Mouse (Mus musculus) liver, embryonic 12.5 days (tissue): ENCODE data around the gene Cdh12. TPM values are rescaled to one million over a fixed set of nuclear protein-coding genes. Genes with fewer than 3 reads are reported as not detected.
"Not testable (repeated sequence)": the region's sequence is repeated elsewhere in the genome, so short reads cannot be mapped to it uniquely, and the experiment has no call there.

Experiments
- ATAC-seq: fragments of 200-750 bp; cut with Nextera tagmentation; 2 replicates; pipeline ENCODE4 v1.8.0; 2017; ENCODE audit warnings: moderate number of reproducible peaks, mild to moderate bottlenecking, moderate library complexity
- H3K27ac ChIP-seq: fragments of 300-500 bp; sonication (generic); 2 replicates; pipeline ENCODE4 v1.5.1; 2016; ENCODE audit warnings: mild to moderate bottlenecking
- H3K27me3 ChIP-seq: fragments of 300-500 bp; sonication (generic); replicated peaks from 2 replicates; pipeline ENCODE4 v1.6.1; 2016; ENCODE audit warnings: mild to moderate bottlenecking, moderate library complexity
- H3K36me3 ChIP-seq: fragments of 300-500 bp; sonication (generic); 2 replicates; pipeline ENCODE4 v1.6.1; 2016; ENCODE audit warnings: mild to moderate bottlenecking, moderate library complexity
- H3K4me1 ChIP-seq: fragments of 300-500 bp; sonication (generic); 2 replicates; pipeline ENCODE4 v1.6.1; 2016
- H3K4me2 ChIP-seq: fragments of 300-500 bp; sonication (generic); 2 replicates; pipeline ENCODE4 v1.6.1; 2016; ENCODE audit warnings: mild to moderate bottlenecking, moderate library complexity
- H3K4me3 ChIP-seq: fragments of 300-500 bp; sonication (generic); 2 replicates; pipeline ENCODE4 v1.5.1; 2016; ENCODE audit warnings: mild to moderate bottlenecking, moderate library complexity
- H3K9ac ChIP-seq: fragments of 300-500 bp; sonication (generic); 2 replicates; pipeline ENCODE4 v1.6.1; 2016; ENCODE audit warnings: mild to moderate bottlenecking, moderate library complexity
- H3K9me3 ChIP-seq: fragments of 300-500 bp; sonication (generic); replicated peaks from 2 replicates; pipeline ENCODE4 v1.6.1; 2016; ENCODE audit warnings: mild to moderate bottlenecking, moderate library complexity
- WGBS: fragments of 180-500 bp; shearing (Covaris S2); methylation state at CpG from one replicate; pipeline ENCODE4 v1.1.7; 2016; ENCODE audit not compliant: insufficient replicate concordance; 5-methylcytosine and 5-hydroxymethylcytosine counted together
- polyA plus RNA-seq: library from polyadenylated mRNA; unstranded; fragments of >200 nt; fragmentation: Nextera tagmentation; extraction: Ambion mirVana; gene quantifications from 2 replicates; pipeline ENCODE4 v1.2.1, GENCODE M21; 2016

Cdh12 gene
- polyA plus RNA-seq, 1 experiment from 2014 or later, result not detected

DNA sequence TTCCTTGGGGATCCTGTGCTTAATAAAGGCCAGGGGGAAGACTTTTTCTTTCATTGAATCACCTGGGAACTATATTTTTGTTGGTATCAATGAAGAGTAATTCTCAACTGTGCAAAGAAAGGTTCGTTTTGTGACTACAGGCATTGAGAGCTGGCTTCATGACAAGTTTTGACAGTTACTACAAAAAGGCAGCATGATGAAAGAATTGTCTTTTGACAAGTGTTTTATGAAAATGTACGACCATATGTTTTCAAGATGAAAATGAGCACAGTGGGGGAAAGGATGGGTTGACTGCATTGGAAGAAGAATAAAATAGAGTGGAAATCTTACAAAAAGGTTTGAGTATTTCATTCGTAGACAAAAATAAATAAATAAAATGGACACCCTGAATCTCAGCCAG, 866.4 kb downstream of the Cdh12 start:
- no peak overlapping the region for H3K9ac ChIP-seq
- no peaks in the 10 kb centered on the region for H3K9me3 ChIP-seq
- H3K27me3 ChIP-seq, result no peaks in the 10 kb centered on the region
- H3K36me3 ChIP-seq, result no peaks in the 10 kb centered on the region
- no peak overlapping the region for H3K4me2 ChIP-seq
- no peak overlapping the region for H3K4me3 ChIP-seq
- no peak for ATAC-seq
- H3K4me1 ChIP-seq, result no peaks in the 10 kb centered on the region
- no peak overlapping the region for H3K27ac ChIP-seq
- WGBS, result 45% methylated on average over 3 of the region's 3 CpGs

DNA sequence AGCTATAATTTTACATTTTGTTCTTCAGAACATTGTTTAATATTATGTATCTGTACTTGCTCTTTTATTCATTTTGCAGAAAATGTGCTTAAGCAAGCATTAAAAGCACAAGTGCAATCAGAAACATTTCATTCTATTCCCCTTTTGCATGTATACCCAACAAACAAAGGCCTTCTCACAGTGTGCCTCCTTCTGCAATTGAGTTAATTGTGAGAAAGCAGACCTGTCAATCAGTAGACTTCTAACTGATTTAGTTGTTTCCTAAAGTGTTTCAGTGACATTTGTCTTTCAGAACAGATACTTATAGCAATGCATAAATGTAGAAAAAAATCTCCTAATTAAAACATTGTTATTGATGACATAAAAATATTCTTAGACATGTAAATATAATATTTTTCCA, 894.8 kb downstream of the Cdh12 start:
- no peak for ATAC-seq
- H3K4me3 ChIP-seq, result no peak overlapping the region

DNA sequence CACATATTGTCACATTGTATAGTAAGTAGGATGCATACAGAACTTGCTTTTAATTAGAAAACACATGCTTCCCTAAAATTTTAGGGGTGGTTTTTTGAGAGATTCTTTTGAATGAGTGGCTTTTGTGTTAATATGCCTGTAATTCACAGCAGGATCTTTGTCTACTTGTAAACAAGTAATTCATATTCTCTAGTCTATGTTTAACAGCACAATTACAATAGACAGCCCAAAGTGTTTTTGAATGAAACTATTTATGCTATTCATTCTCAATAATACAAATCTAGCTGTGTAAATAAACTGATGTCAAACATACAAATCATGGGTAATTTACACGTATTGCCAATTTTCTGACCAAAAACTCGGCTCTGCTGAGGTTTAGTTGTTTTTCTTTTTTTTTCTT, 895.3 kb downstream of the Cdh12 start:
- 70% methylated on average over 2 of the region's 2 CpGs for WGBS
- no peaks in the 10 kb centered on the region for H3K9me3 ChIP-seq
- ATAC-seq, result no peak
- no peaks in the 10 kb centered on the region for H3K4me1 ChIP-seq
- no peak overlapping the region for H3K27ac ChIP-seq
- no peaks in the 10 kb centered on the region for H3K27me3 ChIP-seq
- no peak overlapping the region for H3K4me2 ChIP-seq
- no peak overlapping the region for H3K9ac ChIP-seq
- no peaks in the 10 kb centered on the region for H3K36me3 ChIP-seq
- H3K4me3 ChIP-seq, result no peak overlapping the region

More for the DNA sequence above, 894.8 kb downstream of the Cdh12 start:
- Histone ChIP-seq H3K4me1 (no peaks in the 10 kb centered on the region), H3K4me2 (no peak overlapping the region), H3K27me3 (no peaks in the 10 kb centered on the region), H3K36me3 (no peaks in the 10 kb centered on the region), H3K27ac (no peak overlapping the region), H3K9ac (no peak overlapping the region), H3K9me3 (no peaks in the 10 kb centered on the region)

DNA sequence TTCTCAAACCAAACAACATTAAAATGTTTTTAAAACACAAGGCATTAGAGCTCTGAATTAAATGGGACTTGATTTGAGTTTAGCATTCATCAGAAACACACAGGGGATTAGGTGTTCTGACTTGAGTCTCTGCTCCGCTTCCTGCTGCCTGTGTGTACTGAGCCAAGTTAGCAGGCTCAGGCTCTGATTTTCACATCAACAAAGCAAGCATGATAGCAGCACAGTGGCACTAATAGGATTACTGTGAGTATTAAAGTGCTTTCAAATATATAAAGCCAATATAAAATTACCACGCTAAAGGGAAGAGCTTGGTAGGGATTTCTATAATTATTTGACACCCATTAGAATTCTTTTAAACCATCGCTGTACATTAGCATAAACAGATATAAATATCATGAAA, 895.7 kb downstream of the Cdh12 start:
- Histone ChIP-seq H3K36me3 (no peaks in the 10 kb centered on the region), H3K4me1 (no peaks in the 10 kb centered on the region), H3K4me3 (no peak overlapping the region), H3K9ac (no peak overlapping the region), H3K27me3 (no peaks in the 10 kb centered on the region), H3K4me2 (no peak overlapping the region), H3K27ac (no peak overlapping the region), H3K9me3 (no peaks in the 10 kb centered on the region)
- no peak for ATAC-seq
- WGBS, result 65% methylated on average over 3 of the region's 3 CpGs

DNA sequence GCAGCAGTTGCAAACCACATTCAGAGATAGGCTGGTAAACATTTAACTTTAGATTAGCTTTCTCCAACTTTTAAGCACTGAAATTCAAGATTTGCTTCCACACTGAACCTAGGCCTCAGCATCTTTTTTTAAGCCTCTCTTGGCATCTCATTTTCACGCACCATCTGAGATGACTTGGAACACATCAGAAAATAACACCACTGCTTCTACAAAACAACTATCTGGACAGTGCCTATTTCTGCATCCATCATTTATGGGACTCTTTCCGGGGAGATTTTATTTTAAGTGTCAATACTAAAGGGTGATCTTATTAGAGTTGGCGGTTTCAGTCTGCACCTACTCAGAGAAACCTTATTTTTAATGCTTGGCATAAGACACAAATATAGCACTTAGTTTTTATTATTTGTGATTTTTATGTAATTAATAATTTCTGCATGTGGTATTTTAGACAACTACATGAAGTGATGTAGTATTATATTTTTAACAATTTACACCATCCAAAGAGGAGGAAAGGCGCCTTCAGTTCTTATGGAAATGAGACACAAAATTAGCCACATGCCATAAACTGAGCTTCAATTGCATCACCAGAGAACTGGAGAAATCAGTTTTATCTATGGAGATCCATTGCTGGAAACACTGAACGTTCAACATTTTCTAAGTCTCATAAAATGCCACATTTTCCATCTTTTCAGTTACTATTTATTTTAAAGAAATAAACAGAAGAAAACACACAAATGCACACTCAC, 906.5 kb downstream of the Cdh12 start:
- Histone ChIP-seq H3K9ac (no peak overlapping the region), H3K4me3 (no peak overlapping the region), H3K4me1 (no peaks in the 10 kb centered on the region), H3K27me3 (no peaks in the 10 kb centered on the region), H3K27ac (no peak overlapping the region), H3K36me3 (no peaks in the 10 kb centered on the region), H3K9me3 (no peaks in the 10 kb centered on the region), H3K4me2 (no peak overlapping the region)
- 78% methylated on average over 5 of the region's 5 CpGs for WGBS
- no peak for ATAC-seq

DNA sequence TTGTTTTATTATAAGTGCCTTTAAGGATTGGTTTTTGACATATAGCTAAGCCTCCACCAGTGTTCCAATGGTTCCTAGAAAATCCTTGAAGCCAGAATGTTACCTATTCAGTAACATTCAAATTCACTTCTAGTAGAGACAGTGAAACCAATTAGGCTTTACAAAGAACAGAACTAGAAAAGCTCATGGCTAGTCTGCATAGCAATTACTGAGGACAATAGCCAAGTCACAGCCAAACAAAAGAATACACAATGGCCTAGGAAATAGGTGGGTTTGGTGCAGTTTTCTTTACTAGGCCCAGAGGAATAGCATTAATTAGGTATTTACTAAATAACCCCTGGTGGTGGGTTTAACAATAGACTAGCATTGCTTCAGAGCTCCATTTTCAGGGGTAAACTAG, 917.3 kb downstream of the Cdh12 start:
- H3K27me3 ChIP-seq, result no peaks in the 10 kb centered on the region
- ATAC-seq, result no peak
- H3K4me1 ChIP-seq, result no peaks in the 10 kb centered on the region
- no peaks in the 10 kb centered on the region for H3K36me3 ChIP-seq
- no peak overlapping the region for H3K27ac ChIP-seq
- no peak overlapping the region for H3K4me3 ChIP-seq
- H3K4me2 ChIP-seq, result no peak overlapping the region
- no peaks in the 10 kb centered on the region for H3K9me3 ChIP-seq
- no peak overlapping the region for H3K9ac ChIP-seq

DNA sequence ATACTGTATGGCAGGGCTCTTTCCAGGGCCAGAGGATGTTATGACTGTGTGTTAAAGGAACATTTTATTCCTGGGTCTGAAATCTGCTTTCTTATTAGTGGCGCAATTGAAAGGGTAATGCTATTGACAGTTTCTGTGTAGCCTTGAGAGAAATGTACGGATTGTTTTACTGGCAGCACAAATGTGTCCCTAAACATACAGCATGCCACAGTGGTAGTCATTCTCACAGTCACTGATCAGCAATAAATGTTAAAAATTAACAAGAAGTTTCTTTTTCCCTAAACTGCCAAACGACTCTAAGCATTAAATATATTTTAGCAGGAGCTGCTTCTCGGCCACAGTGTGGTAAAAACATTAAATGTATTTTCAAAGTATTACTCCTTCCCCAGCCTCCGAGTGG, 926.4 kb downstream of the Cdh12 start:
- no peaks in the 10 kb centered on the region for H3K36me3 ChIP-seq
- no peaks in the 10 kb centered on the region for H3K27me3 ChIP-seq
- H3K4me2 ChIP-seq, result no peak overlapping the region
- no peaks in the 10 kb centered on the region for H3K9me3 ChIP-seq
- ATAC-seq, result no peak
- no peak overlapping the region for H3K27ac ChIP-seq
- 74% methylated on average over 5 of the region's 5 CpGs for WGBS
- no peak overlapping the region for H3K9ac ChIP-seq
- H3K4me1 ChIP-seq, result no peaks in the 10 kb centered on the region
- H3K4me3 ChIP-seq, result no peak overlapping the region

DNA sequence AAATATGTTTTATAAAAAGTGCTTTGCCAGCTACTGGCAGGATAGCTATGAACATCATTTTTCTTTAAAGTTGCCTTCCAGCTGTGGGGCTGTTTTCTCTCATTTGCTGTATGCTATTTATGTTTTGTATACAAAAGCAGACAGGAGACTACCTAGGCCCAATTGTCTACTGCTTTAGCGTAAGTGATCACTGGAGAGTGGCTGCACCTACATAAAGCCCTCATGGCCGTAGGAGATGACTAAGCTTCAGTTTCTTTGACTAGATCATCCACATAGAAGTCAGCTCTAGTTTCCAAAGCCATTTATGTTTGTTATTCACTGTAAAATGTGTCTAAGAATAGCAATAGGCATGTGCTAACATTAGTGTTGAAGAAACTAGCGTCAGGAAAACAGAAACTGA, 926.8 kb downstream of the Cdh12 start:
- no peak overlapping the region for H3K4me2 ChIP-seq
- no peak overlapping the region for H3K9ac ChIP-seq
- WGBS, result 63% methylated on average over 3 of the region's 3 CpGs
- no peak overlapping the region for H3K27ac ChIP-seq
- H3K27me3 ChIP-seq, result no peaks in the 10 kb centered on the region
- H3K36me3 ChIP-seq, result no peaks in the 10 kb centered on the region
- no peaks in the 10 kb centered on the region for H3K9me3 ChIP-seq
- no peak overlapping the region for H3K4me3 ChIP-seq
- no peaks in the 10 kb centered on the region for H3K4me1 ChIP-seq
- ATAC-seq, result no peak

DNA sequence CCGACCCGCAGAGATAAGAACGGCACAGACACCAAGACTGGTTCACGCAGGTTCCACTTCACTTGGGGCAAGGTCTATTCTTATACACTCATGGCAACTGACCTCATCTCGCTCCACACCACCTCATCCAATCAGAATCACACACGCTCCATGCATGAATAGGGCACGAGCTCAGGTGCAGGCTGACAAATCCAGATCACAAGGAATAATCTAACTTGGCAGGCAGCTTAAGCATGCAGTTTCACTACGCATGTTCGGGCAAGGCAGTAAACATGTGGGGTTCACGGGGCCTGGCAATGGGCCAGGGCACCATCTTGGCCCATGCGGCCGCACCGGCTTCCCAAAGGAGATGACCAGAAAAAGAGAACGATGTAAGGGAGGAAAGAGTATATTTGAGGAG, 942.4 kb downstream of the Cdh12 start:
- H3K4me2 ChIP-seq, result not testable (repeated sequence)

DNA sequence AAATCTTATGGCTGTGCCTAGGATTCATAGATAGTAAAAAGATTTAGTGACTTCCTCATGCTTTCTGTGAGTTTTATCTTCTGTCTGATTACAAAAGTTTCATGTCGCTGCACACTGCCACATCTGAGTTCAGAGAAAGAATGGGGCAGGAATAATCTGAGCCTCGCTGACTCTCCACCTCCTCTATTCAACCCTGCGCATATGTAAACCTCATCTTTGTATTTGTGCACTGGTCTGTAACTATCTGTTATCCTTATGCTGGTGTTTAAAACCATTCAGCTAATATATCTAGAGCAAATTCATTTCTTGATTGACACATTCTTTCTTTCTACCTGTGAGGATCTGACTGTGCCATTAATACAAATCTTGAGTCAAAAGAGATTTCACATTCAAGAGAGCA, 944.0 kb downstream of the Cdh12 start:
- Histone ChIP-seq H3K36me3 (no peaks in the 10 kb centered on the region), H3K9ac (no peak overlapping the region), H3K4me3 (no peak overlapping the region), H3K4me2 (no peak overlapping the region), H3K27ac (no peak overlapping the region), H3K9me3 (no peaks in the 10 kb centered on the region), H3K4me1 (no peaks in the 10 kb centered on the region), H3K27me3 (no peaks in the 10 kb centered on the region)
- WGBS, result 70% methylated on average over 3 of the region's 3 CpGs
- ATAC-seq, result no peak

More for the DNA sequence above, 942.4 kb downstream of the Cdh12 start:
- H3K27ac ChIP-seq, H3K9me3 ChIP-seq, H3K4me1 ChIP-seq, H3K9ac ChIP-seq, H3K27me3 ChIP-seq, H3K4me3 ChIP-seq, H3K36me3 ChIP-seq, ATAC-seq: not testable (repeated sequence)
- 75% methylated on average over 14 of the region's 14 CpGs for WGBS

DNA sequence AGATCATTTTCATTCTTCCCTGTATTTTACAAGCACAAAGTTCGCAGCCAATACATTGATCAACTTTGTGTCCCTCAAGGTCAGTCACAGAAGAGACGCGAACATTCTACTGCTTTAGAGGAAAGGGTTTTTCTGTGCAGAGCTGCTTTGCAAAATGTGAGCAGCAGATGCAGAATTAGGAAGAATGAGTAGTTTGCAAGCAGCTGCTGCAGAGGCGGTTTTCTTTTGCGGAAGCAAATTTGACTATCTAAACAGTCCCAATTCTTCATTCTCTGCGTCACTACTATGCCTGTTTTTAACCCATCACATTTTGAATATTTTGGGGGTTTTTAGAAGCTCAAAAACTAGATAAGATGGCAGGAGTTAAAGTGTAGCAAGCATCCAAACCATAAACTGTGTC, 956.1 kb downstream of the Cdh12 start:
- no peaks in the 10 kb centered on the region for H3K9me3 ChIP-seq
- H3K36me3 ChIP-seq, result no peaks in the 10 kb centered on the region
- H3K4me1 ChIP-seq, result no peaks in the 10 kb centered on the region
- no peak overlapping the region for H3K27ac ChIP-seq
- no peak overlapping the region for H3K4me3 ChIP-seq
- H3K4me2 ChIP-seq, result no peak overlapping the region
- 59% methylated on average over 6 of the region's 6 CpGs for whole genome bisulfite sequencing
- H3K27me3 ChIP-seq, result no peaks in the 10 kb centered on the region
- no peak for ATAC-seq
- H3K9ac ChIP-seq, result no peak overlapping the region

DNA sequence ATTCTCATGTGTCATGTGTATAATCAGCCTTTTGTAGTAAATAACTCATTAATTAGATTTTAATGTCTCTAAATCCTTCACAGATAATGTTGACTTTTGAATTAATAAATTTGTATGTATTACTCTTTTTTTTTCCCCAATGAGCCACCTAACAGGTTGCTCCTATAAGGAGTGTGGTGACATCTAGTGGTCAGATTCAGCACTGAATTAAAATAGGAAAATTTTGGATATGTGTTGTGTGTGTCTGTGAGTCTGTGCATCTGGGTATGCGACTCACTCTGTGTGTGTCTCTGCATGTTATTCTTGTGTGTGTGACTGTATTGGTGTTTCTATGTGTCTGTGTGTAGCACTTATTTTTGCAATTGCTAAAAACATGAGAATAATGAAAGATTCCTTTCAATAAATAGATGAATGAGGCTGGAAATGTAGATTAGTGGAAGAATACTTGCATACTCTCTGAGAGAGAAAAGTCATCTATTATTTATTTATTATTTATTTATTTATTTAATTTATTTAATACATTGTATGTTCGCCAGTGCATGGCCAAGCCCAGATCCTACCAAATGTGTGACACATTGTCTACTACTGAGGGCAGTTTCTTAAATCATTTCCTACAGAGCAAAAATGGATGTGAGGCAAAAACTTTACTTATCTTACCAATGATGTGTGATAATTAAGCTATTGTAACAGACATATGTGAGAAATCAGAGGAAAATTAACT, 958.4 kb downstream of the Cdh12 start:
- H3K9me3 ChIP-seq, result no peaks in the 10 kb centered on the region
- no peak for ATAC-seq

DNA sequence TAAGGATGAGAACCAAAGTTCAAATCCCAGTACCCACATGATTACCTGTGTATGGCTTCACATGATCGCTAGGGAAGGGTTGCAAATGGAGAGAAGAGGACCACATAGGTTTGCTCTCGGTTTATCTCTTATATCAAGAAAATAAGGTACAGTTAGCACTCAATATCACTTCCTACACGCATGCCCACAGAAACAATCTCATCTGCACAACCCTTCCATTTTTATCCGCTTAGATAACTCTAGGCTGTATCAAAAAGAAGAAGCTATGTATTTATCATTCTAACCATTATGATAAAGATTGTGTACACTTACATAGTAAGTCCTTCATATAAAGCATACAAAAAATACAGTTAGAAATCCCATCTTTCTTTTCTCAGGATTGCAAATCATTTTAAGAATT, 988.3 kb downstream of the Cdh12 start:
- Histone ChIP-seq H3K27me3 (no peaks in the 10 kb centered on the region), H3K9me3 (no peaks in the 10 kb centered on the region), H3K36me3 (no peaks in the 10 kb centered on the region), H3K4me3 (no peak overlapping the region), H3K27ac (no peak overlapping the region), H3K9ac (no peak overlapping the region), H3K4me1 (no peaks in the 10 kb centered on the region), H3K4me2 (no peak overlapping the region)
- WGBS, result 62% methylated on average over 4 of the region's 4 CpGs
- no peak for ATAC-seq

More for the DNA sequence above, 958.4 kb downstream of the Cdh12 start:
- Histone ChIP-seq H3K9ac (no peak overlapping the region), H3K4me3 (no peak overlapping the region), H3K36me3 (no peaks in the 10 kb centered on the region), H3K27ac (no peak overlapping the region), H3K4me1 (no peaks in the 10 kb centered on the region), H3K27me3 (no peaks in the 10 kb centered on the region), H3K4me2 (no peak overlapping the region)
- WGBS, result 56% methylated on average over 2 of the region's 2 CpGs
